Mouse (Mus musculus): ENCODE measurements around the gene Epha2.

DNA sequence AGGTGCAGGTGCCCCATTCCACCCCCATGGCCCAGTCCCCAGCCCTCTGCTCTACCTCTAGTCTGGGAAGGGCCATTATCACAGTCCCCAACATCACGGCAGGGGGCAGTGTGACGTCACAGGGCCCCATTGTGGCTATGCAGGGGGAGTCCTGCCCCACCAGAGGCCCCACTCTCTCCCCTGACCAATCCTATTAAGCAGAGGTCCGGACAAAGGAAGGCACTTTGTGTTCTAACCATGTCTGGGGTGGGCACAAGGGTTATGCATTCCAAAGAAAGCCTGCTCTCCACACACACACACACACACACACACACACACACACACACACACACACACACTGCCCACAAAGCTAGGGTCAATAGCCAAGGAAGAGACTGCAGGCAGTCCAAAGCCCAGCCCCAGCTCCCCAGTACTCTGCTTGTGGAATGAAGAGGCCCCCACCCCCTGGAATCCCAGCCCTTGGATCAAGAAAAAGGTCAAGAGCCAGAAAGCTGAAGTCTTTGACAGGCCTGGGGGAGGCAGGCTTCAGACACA lies 34.3 kb downstream of the Epha2 start:
- TF ChIP-seq CTCF (IDR thresholded peaks at IDR 0.05; ENCODE audit: low read depth) (peak; percentile 26; the same call in 1 of the 2 replicates), EP300 (optimal IDR thresholded peaks at IDR 0.05) (no peak)

All from stomach, postnatal 0 days (tissue).